In genomic region chr19:46489448-46489847, GRCm38 (mm10) we compare ENCODE assay signal across 24 mouse cellular contexts. TPM values are rescaled to one million over a fixed set of nuclear protein-coding genes. Genes with fewer than 3 reads are reported as not detected.
DNase-seq lines count a peak whose midpoint lies in the region; ATAC-seq lines count a peak whose summit lies in the region.
"Had no signal": no experiment of that assay in that cellular context is flagged by ENCODE, and none has a peak within 500 bp of the region (broad histone marks: within the 10 kb centered on the region; RNA-seq: fewer than 3 reads in every experiment).

No protein-coding gene starts in this region.

- H3K27ac ChIP-seq in heart, embryonic 12.5 days (ENCODE audit: poor library complexity, severe bottlenecking), result no peak overlapping the region
- peak overlapping the region; percentile 60 for H3K27ac ChIP-seq in lung, embryonic 16.5 days (ENCODE audit: low read length)
- H3K27ac ChIP-seq in limb, embryonic 10.5 days, result peak overlapping the region; percentile 25; the same call in 1 of the 2 replicates
- H3K27ac ChIP-seq: forebrain, embryonic 12.5 days; forebrain, embryonic 15.5 days; heart, adult 2 months; hindbrain, embryonic 10.5 days; hindbrain, embryonic 14.5 days; hindbrain, postnatal 0 days had no signal

- peaks cover 5% of the 10 kb centered on the region for H3K36me3 ChIP-seq in heart, embryonic 12.5 days
- no peaks in the 10 kb centered on the region for H3K36me3 ChIP-seq in lung, embryonic 16.5 days (ENCODE audit: control insufficient read depth, insufficient read depth, low read length)
- peaks cover 38% of the 10 kb centered on the region for H3K36me3 ChIP-seq in limb, embryonic 10.5 days

- H3K9ac ChIP-seq in heart, embryonic 12.5 days, result 0 out of 2 replicates have a peak overlapping the region, but pooled peaks have one; percentile 20
- no peak overlapping the region for H3K9ac ChIP-seq in lung, embryonic 16.5 days (ENCODE audit: low read length)
- H3K9ac ChIP-seq: forebrain, embryonic 12.5 days; forebrain, embryonic 15.5 days; hindbrain, embryonic 14.5 days had no signal

- DNase-seq in heart, adult 11 months, result no peak
- no peak for DNase-seq in lung, postnatal 10 days
- DNase-seq in limb, embryonic 10.5 days (ENCODE audit: low spot score), result no peak
- DNase-seq in cerebellum, postnatal 14 days, result no peak
- DNase-seq: adrenal gland, postnatal 14 days; cerebellum, adult 11 months; cerebellum, adult 2 months; cerebellum, adult 9-11 months; cerebellum, postnatal 36 days; embryo, embryonic 11 days; gastrocnemius, postnatal 25 days; heart, adult 2 months had no signal

- H3K27me3 ChIP-seq in heart, embryonic 12.5 days (replicated peaks), result no peaks in the 10 kb centered on the region
- no peaks in the 10 kb centered on the region for H3K27me3 ChIP-seq in lung, embryonic 16.5 days (ENCODE audit: control insufficient read depth, insufficient read depth, low read depth, low read length)
- H3K27me3 ChIP-seq in limb, embryonic 10.5 days (ENCODE audit: low read depth, poor library complexity, severe bottlenecking), result no peaks in the 10 kb centered on the region
- H3K27me3 ChIP-seq: forebrain, embryonic 12.5 days; forebrain, embryonic 15.5 days had no signal

- H3K4me2 ChIP-seq in heart, embryonic 12.5 days, result no peak overlapping the region
- H3K4me2 ChIP-seq in lung, embryonic 16.5 days (ENCODE audit: low read depth, low read length), result no peak overlapping the region
- H3K4me2 ChIP-seq: forebrain, embryonic 12.5 days; forebrain, embryonic 15.5 days; heart, embryonic 11.5 days; hindbrain, embryonic 14.5 days had no signal

- ATAC-seq in heart, embryonic 12.5 days (ENCODE audit: insufficient number of reproducible peaks, low FRiP score), result no peak
- peak; percentile 11; the same call in 1 of the 2 replicates for ATAC-seq in lung, embryonic 16.5 days (ENCODE audit: low read depth)
- ATAC-seq: CD4-positive, CD25-positive, alpha-beta regulatory T cell, adult 4 months; forebrain, embryonic 15.5 days; hindbrain, postnatal 0 days; inflammation-experienced regulatory T-cells, adult 6 months; intestine, embryonic 16.5 days had no signal

- 88% methylated on average over 1 of the region's 1 CpGs for WGBS in heart, embryonic 12.5 days
- 85% methylated on average over 1 of the region's 1 CpGs for WGBS in lung, embryonic 16.5 days
- WGBS in limb, embryonic 10.5 days, result 94% methylated on average over 1 of the region's 1 CpGs

- H3K4me1 ChIP-seq in heart, embryonic 12.5 days (replicated peaks), result peaks cover 63% of the 10 kb centered on the region
- H3K4me1 ChIP-seq in lung, embryonic 16.5 days (replicated peaks; ENCODE audit: control insufficient read depth, insufficient read depth, low read length), result peaks cover 40% of the 10 kb centered on the region
- peaks cover 22% of the 10 kb centered on the region for H3K4me1 ChIP-seq in limb, embryonic 10.5 days

- no peaks in the 10 kb centered on the region; the same call in 1 of the 2 replicates for H3K9me3 ChIP-seq in heart, embryonic 12.5 days (replicated peaks)
- H3K9me3 ChIP-seq in lung, embryonic 16.5 days (ENCODE audit: control insufficient read depth, low read length), result no peaks in the 10 kb centered on the region
- no peaks in the 10 kb centered on the region for H3K9me3 ChIP-seq in limb, embryonic 10.5 days (replicated peaks)
- H3K9me3 ChIP-seq: forebrain, embryonic 12.5 days; forebrain, embryonic 15.5 days; hindbrain, embryonic 10.5 days had no signal

- no peak overlapping the region for H3K4me3 ChIP-seq in heart, embryonic 12.5 days
- H3K4me3 ChIP-seq in lung, embryonic 16.5 days (ENCODE audit: low read length), result no peak overlapping the region
- no peak overlapping the region for H3K4me3 ChIP-seq in limb, embryonic 10.5 days
- H3K4me3 ChIP-seq: erythroblast, embryonic 14.5 days; forebrain, embryonic 12.5 days; forebrain, embryonic 15.5 days; heart, adult 2 months; hindbrain, embryonic 10.5 days had no signal

RNA-seq across cellular contexts. Expression of gene Trim8, which starts 12.1 kb away (rescaled TPM):
- polyA plus RNA-seq in heart, embryonic 12.5 days (2016; fragmentation: Nextera tagmentation; extraction: Ambion mirVana), result 24.1 and 24.2 TPM in 2 replicates
- 22.4 and 24.9 TPM in 2 replicates for polyA plus RNA-seq in lung, embryonic 16.5 days (2015; fragmentation: Nextera tagmentation; extraction: Ambion mirVana)
- 13.0 and 15.2 TPM in 2 replicates for polyA plus RNA-seq in limb, embryonic 10.5 days (2016; fragmentation: Nextera tagmentation; extraction: Ambion mirVana)
